Mouse (Mus musculus) thymus, adult 2 months (tissue): ENCODE measurements around the gene Dglucy.

ENCODE experiments used
- CTCF ChIP-seq: fragments of 200-500 bp; IDR thresholded peaks from 2 replicates; pipeline ENCODE4 v1.5.1; 2012; ENCODE audit warnings: mild to moderate bottlenecking, control low read depth, low read length, moderate library complexity, borderline replicate concordance; ENCODE audit not compliant: control insufficient read depth, poor library complexity, insufficient read depth; ENCODE audit errors: extremely low read depth
- POLR2A ChIP-seq: fragments of 200-500 bp; IDR thresholded peaks from 2 replicates; pipeline ENCODE4 v1.6.1; 2012; ENCODE audit warnings: mild to moderate bottlenecking, low read length, control low read depth, moderate library complexity; ENCODE audit not compliant: control insufficient read depth, poor library complexity, insufficient read depth; ENCODE audit errors: extremely low read depth

GRCm38 (mm10) chr12:100795390-100796036, 16.7 kb downstream of the Dglucy start:
- TF ChIP-seq CTCF (no peak), POLR2A (no peak)
